Mouse (Mus musculus): ENCODE measurements at regions not wholly inside any gene's neighbourhood (a gene's known extent, or its start where the extent isn't known, plus 50 kb on each side); places are given as distances from the start of the nearest gene placed in this dataset.
"Not testable (repeated sequence)": the region's sequence is repeated elsewhere in the genome, so short reads cannot be mapped to it uniquely, and the experiment has no call there.

- no peak for DNase-seq
Observed at GRCm38 (mm10) chr13:72572846-72573245, 55.8 kb upstream of the Irx2 start.

- DNase-seq = not testable (repeated sequence)
Observed at GRCm38 (mm10) chr13:72574126-72574525, 54.5 kb upstream of the Irx2 start.

DNA sequence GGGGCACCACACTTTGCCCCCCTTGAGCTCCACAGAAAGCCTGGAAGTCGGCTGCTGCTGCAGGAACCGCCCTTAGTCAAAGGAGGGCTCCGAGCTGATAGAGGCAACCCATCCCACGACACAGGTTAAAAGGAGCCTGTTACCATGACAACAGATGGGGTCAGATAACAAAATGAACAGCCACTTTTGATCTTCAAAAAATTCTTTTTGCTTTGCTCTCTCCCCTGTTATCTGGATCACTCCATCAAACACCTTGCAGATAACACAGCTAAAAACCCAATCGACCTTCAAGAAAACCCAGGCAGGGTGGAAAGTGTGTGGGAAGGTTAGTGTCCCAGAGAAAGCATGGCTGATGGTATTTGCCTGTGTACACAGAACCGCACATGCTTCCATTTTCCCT is 52.1 kb upstream of the Irx2 start:
- DNase-seq = no peak

DNA sequence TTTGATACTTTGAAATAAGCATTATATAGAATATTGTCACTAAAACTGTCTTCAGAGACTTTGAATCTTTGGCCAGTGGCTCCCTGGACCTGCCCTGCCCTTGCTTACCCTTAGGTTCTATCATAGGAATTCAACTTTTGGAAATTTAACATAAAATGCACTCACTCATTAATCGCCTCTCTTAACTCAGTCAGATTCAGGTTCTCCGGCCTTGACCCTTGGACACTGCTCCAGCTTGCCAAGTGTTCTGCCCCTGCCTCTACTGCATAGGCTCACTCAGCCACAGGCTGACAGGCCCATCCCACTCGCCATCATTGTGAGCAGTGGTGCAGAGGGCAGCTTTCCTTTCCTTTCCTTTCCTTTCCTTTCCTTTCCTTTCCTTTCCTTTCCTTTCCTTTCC is 50.2 kb upstream of the Irx2 start:
- no peak for DNase-seq
